Comparison of ENCODE assay signal across 10 mouse cellular contexts in genomic region chr16:94523594-94524377, GRCm38 (mm10). TPM values are rescaled to one million over a fixed set of nuclear protein-coding genes. Genes with fewer than 3 reads are reported as not detected.
DNase-seq lines count a peak whose midpoint lies in the region; ATAC-seq and TF ChIP-seq lines count a peak whose summit lies in the region.
"Had no signal": no experiment of that assay in that cellular context is flagged by ENCODE, and none has a peak within 500 bp of the region (broad histone marks: within the 10 kb centered on the region; RNA-seq: fewer than 3 reads in every experiment).

No protein-coding gene starts in this region.

- no peak for DNase-seq in heart, adult 2 months
- no peak for DNase-seq in liver, adult 2 months (ENCODE audit: extremely low read depth, low read depth, low spot score)
- DNase-seq in liver, embryonic 11.5 days (ENCODE audit: low spot score), result no peak
- DNase-seq in embryonic facial prominence, embryonic 10.5 days (ENCODE audit: low spot score), result no peak
- DNase-seq in retina, postnatal 1 day, result no peak
- DNase-seq in frontal cortex, postnatal 10 days (ENCODE audit: low spot score in 2 of 2), result no peak
- DNase-seq: right cerebral cortex, postnatal 4 days; thymus, postnatal 4 days had no signal

- peaks cover 20% of the 10 kb centered on the region for H3K4me1 ChIP-seq in heart, adult 2 months (ENCODE audit: control insufficient read depth, insufficient read depth, low read length)
- H3K4me1 ChIP-seq in heart, embryonic 11.5 days (ENCODE audit: control insufficient read depth, insufficient read depth, low read length), result peaks cover 33% of the 10 kb centered on the region
- H3K4me1 ChIP-seq in liver, adult 2 months (ENCODE audit: control insufficient read depth, insufficient read depth, low read length), result peaks cover 15% of the 10 kb centered on the region
- H3K4me1 ChIP-seq in liver, embryonic 11.5 days (replicated peaks; ENCODE audit: control insufficient read depth, insufficient read depth, low read length), result peaks cover 19% of the 10 kb centered on the region
- H3K4me1 ChIP-seq in embryonic facial prominence, embryonic 10.5 days, result peaks cover 41% of the 10 kb centered on the region
- H3K4me1 ChIP-seq in neural tube, embryonic 13.5 days (replicated peaks), result peaks cover 35% of the 10 kb centered on the region

- H3K79me2 ChIP-seq in heart, adult 2 months (replicated peaks; ENCODE audit: control insufficient read depth, insufficient read depth, low read length), result peaks cover 1% of the 10 kb centered on the region; the same call in 1 of the 2 replicates
- H3K79me2 ChIP-seq in liver, adult 2 months (ENCODE audit: control insufficient read depth, insufficient read depth, low read length), result peaks cover 16% of the 10 kb centered on the region; the same call in 1 of the 2 replicates

- ATAC-seq in heart, embryonic 11.5 days (replicated peaks; ENCODE audit: insufficient number of reproducible peaks, low FRiP score, low TSS enrichment), result no peak
- ATAC-seq in liver, embryonic 11.5 days (replicated peaks; ENCODE audit: low FRiP score), result no peak
- no peak for ATAC-seq in neural tube, embryonic 13.5 days (ENCODE audit: low read depth)

- H3K9me3 ChIP-seq in heart, embryonic 11.5 days (replicated peaks; ENCODE audit: control insufficient read depth, low read length), result no peaks in the 10 kb centered on the region
- H3K9me3 ChIP-seq in liver, embryonic 11.5 days (ENCODE audit: control insufficient read depth, low read length), result no peaks in the 10 kb centered on the region
- H3K9me3 ChIP-seq in embryonic facial prominence, embryonic 10.5 days, result no peaks in the 10 kb centered on the region
- no peaks in the 10 kb centered on the region for H3K9me3 ChIP-seq in neural tube, embryonic 13.5 days

- no peaks in the 10 kb centered on the region for H3K27me3 ChIP-seq in heart, adult 2 months (ENCODE audit: control insufficient read depth, insufficient read depth, low read length)
- no peaks in the 10 kb centered on the region for H3K27me3 ChIP-seq in heart, embryonic 11.5 days (ENCODE audit: control insufficient read depth, insufficient read depth, low read length)
- H3K27me3 ChIP-seq in liver, adult 2 months (ENCODE audit: control insufficient read depth, insufficient read depth, low read length), result no peaks in the 10 kb centered on the region
- no peaks in the 10 kb centered on the region for H3K27me3 ChIP-seq in liver, embryonic 11.5 days (replicated peaks; ENCODE audit: control insufficient read depth, insufficient read depth, low read length)
- H3K27me3 ChIP-seq in embryonic facial prominence, embryonic 10.5 days (replicated peaks; ENCODE audit: low read depth, poor library complexity, severe bottlenecking), result no peaks in the 10 kb centered on the region
- H3K27me3 ChIP-seq in neural tube, embryonic 13.5 days, result no peaks in the 10 kb centered on the region

- WGBS in heart, adult 2 months, result 24% methylated on average over 6 of the region's 6 CpGs
- 49% methylated on average over 6 of the region's 6 CpGs for WGBS in heart, embryonic 11.5 days (ENCODE audit: insufficient replicate concordance)
- WGBS in liver, adult 2 months, result 53% methylated on average over 6 of the region's 6 CpGs
- WGBS in liver, embryonic 11.5 days, result 54% methylated on average over 6 of the region's 6 CpGs
- 68% methylated on average over 6 of the region's 6 CpGs for WGBS in embryonic facial prominence, embryonic 10.5 days
- 69% methylated on average over 6 of the region's 6 CpGs for WGBS in neural tube, embryonic 13.5 days

- H3K4me3 ChIP-seq in heart, adult 2 months, result no peak overlapping the region
- no peak overlapping the region for H3K4me3 ChIP-seq in heart, embryonic 11.5 days (ENCODE audit: low read depth, low read length)
- no peak overlapping the region for H3K4me3 ChIP-seq in liver, adult 2 months (ENCODE audit: insufficient read depth, low read depth, low read length)
- H3K4me3 ChIP-seq in liver, embryonic 11.5 days (ENCODE audit: low read depth, low read length), result no peak overlapping the region
- H3K4me3 ChIP-seq in embryonic facial prominence, embryonic 10.5 days, result 0 out of 2 replicates have a peak overlapping the region, but pooled peaks have one; percentile 3
- no peak overlapping the region for H3K4me3 ChIP-seq in neural tube, embryonic 13.5 days

- intact Hi-C loops in heart, adult 2 months (cut with DNase I), result loop anchor here (10.0 kb wide), 1 partner anchor 49 kb away; no protein-coding TSS in a partner anchor

- TF ChIP-seq POLR2A in heart, adult 2 months (IDR thresholded peaks at IDR 0.05; ENCODE audit: insufficient read depth, low read depth, low read length), result no peak
- TF ChIP-seq POLR2A in liver, adult 2 months (IDR thresholded peaks at IDR 0.05; ENCODE audit: extremely low read depth, insufficient read depth, low read length), result no peak

- H3K36me3 ChIP-seq in heart, adult 2 months (ENCODE audit: control insufficient read depth, insufficient read depth, low read length), result peaks cover 6% of the 10 kb centered on the region; the same call in 1 of the 2 replicates
- no peaks in the 10 kb centered on the region for H3K36me3 ChIP-seq in heart, embryonic 11.5 days (ENCODE audit: control insufficient read depth, insufficient read depth, low read length)
- no peaks in the 10 kb centered on the region for H3K36me3 ChIP-seq in liver, adult 2 months (ENCODE audit: control insufficient read depth, insufficient read depth, low read length)
- no peaks in the 10 kb centered on the region for H3K36me3 ChIP-seq in liver, embryonic 11.5 days (ENCODE audit: control insufficient read depth, insufficient read depth, low read length)
- H3K36me3 ChIP-seq in embryonic facial prominence, embryonic 10.5 days (replicated peaks), result no peaks in the 10 kb centered on the region
- no peaks in the 10 kb centered on the region for H3K36me3 ChIP-seq in neural tube, embryonic 13.5 days

- no peak for TF ChIP-seq CTCF in heart, adult 2 months (IDR thresholded peaks at IDR 0.05)
- TF ChIP-seq CTCF in liver, adult 2 months (IDR thresholded peaks at IDR 0.05; ENCODE audit: low read depth, low read length), result no peak

- H3K9ac ChIP-seq in heart, adult 2 months (ENCODE audit: low read depth, low read length), result no peak overlapping the region
- no peak overlapping the region for H3K9ac ChIP-seq in heart, embryonic 11.5 days (ENCODE audit: low read depth, low read length)
- H3K9ac ChIP-seq in liver, adult 2 months (ENCODE audit: low read depth, low read length), result peak overlapping the region; percentile 28; the same call in 1 of the 2 replicates
- H3K9ac ChIP-seq in liver, embryonic 11.5 days (ENCODE audit: low read depth, low read length), result no peak overlapping the region
- H3K9ac ChIP-seq in neural tube, embryonic 13.5 days, result peak overlapping the region; percentile 18; the same call in 1 of the 2 replicates

- TF ChIP-seq EP300 in heart, adult 2 months (IDR thresholded peaks at IDR 0.05; ENCODE audit: insufficient read depth, low read depth, low read length), result no peak

- peak overlapping the region; percentile 26; the same call in 1 of the 2 replicates for H3K27ac ChIP-seq in heart, adult 2 months
- no peak overlapping the region for H3K27ac ChIP-seq in heart, embryonic 11.5 days (ENCODE audit: low read depth, low read length)
- H3K27ac ChIP-seq in liver, adult 2 months (replicated peaks; ENCODE audit: insufficient read depth, low read depth, low read length), result no peak overlapping the region
- H3K27ac ChIP-seq in liver, embryonic 11.5 days (ENCODE audit: low read depth, low read length), result no peak overlapping the region
- H3K27ac ChIP-seq in embryonic facial prominence, embryonic 10.5 days (replicated peaks), result no peak overlapping the region
- no peak overlapping the region for H3K27ac ChIP-seq in neural tube, embryonic 13.5 days (replicated peaks)

- no peak overlapping the region; the same call in 1 of the 2 replicates for H3K4me2 ChIP-seq in heart, embryonic 11.5 days
- H3K4me2 ChIP-seq in liver, embryonic 11.5 days, result no peak overlapping the region
- no peak overlapping the region for H3K4me2 ChIP-seq in neural tube, embryonic 13.5 days

RNA-seq across cellular contexts. Expression of gene Vps26c, which starts 2.8 kb away (rescaled TPM):
- 10 to 100 TPM; 21.8 to 22.1 TPM for total RNA-seq in heart, adult 2 months (2021)
- polyA plus RNA-seq in heart, adult 2 months (2012; rRNA removed), result 25.7 and 42.8 TPM in 2 replicates
- polyA plus RNA-seq in heart, embryonic 11.5 days (2014; fragmentation: Nextera tagmentation; extraction: Ambion mirVana), result 47.4 and 54.6 TPM in 2 replicates
- 33.1 and 33.9 TPM in 2 replicates for total RNA-seq in liver, adult 2 months (2014; rRNA removed)
- 18.8 and 19.4 TPM in 2 replicates for polyA plus RNA-seq in liver, adult 2 months (2012; rRNA removed)
- 37.3 and 39.3 TPM in 2 replicates for polyA plus RNA-seq in liver, embryonic 11.5 days (2014; fragmentation: Nextera tagmentation; extraction: Ambion mirVana)
- 53.9 and 59.4 TPM in 2 replicates for polyA plus RNA-seq in embryonic facial prominence, embryonic 10.5 days (2016; fragmentation: Nextera tagmentation; extraction: Ambion mirVana)
- 74.6 and 82.4 TPM in 2 replicates for polyA plus RNA-seq in neural tube, embryonic 13.5 days (2015; fragmentation: Nextera tagmentation; extraction: Ambion mirVana)

RNA-seq across cellular contexts. Expression of gene Dyrk1a, which starts 46.0 kb away (rescaled TPM):
- total RNA-seq in heart, adult 2 months (2021), result 10 to 100 TPM; 74.0 to 80.5 TPM
- 28.2 and 44.8 TPM in 2 replicates for polyA plus RNA-seq in heart, adult 2 months (2012; rRNA removed)
- 9.0 and 11.6 TPM in 2 replicates for polyA plus RNA-seq in heart, embryonic 11.5 days (2014; fragmentation: Nextera tagmentation; extraction: Ambion mirVana)
- 12.2 and 12.6 TPM in 2 replicates for total RNA-seq in liver, adult 2 months (2014; rRNA removed)
- 10.9 and 13.6 TPM in 2 replicates for polyA plus RNA-seq in liver, adult 2 months (2012; rRNA removed)
- polyA plus RNA-seq in liver, embryonic 11.5 days (2014; fragmentation: Nextera tagmentation; extraction: Ambion mirVana), result 9.0 TPM in 2 replicates
- 9.5 and 10.0 TPM in 2 replicates for polyA plus RNA-seq in embryonic facial prominence, embryonic 10.5 days (2016; fragmentation: Nextera tagmentation; extraction: Ambion mirVana)
- 9.5 and 10.3 TPM in 2 replicates for polyA plus RNA-seq in neural tube, embryonic 13.5 days (2015; fragmentation: Nextera tagmentation; extraction: Ambion mirVana)

Comparison
In these comparisons a context has a peak if more than half of its experiments do, and no peak if none do; other contexts are left out.
1. H3K9ac ChIP-seq: peak in liver, adult 2 months (single experiment) and neural tube, embryonic 13.5 days (single experiment); none in heart, adult 2 months (single experiment), heart, embryonic 11.5 days (single experiment) and liver, embryonic 11.5 days (single experiment).